Mouse (Mus musculus): ENCODE data around the gene Acvr1b. TPM values are rescaled to one million over a fixed set of nuclear protein-coding genes. Genes with fewer than 3 reads are reported as not detected.

Acvr1b gene
- polyA plus RNA-seq, 2 experiments from 2014 or later, result 4.0 to 5.4 TPM

- ATAC-seq, result no peak
Observed at GRCm38 (mm10) chr15:101147115-101147909, 26.6 kb upstream of the Acvr1b start.

DNA sequence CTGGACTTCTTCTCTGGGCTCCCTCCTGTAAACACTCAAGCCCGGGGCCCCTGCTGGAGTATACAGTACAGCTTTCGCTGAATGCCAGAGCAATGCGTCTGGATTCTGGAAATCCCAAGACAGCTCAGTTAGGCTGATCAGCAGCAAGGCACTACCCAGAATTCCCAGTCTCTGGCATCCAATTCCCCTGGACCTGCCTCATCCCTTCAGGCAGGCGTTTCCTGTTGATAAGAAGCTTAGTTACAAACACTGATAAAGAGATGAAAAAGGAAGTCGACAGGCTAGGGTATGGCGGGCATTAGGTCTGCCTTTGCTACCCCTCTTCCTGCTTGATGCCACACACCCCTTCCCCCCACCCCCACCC, 26.0 kb upstream of the Acvr1b start:
- no peak for ATAC-seq

DNA sequence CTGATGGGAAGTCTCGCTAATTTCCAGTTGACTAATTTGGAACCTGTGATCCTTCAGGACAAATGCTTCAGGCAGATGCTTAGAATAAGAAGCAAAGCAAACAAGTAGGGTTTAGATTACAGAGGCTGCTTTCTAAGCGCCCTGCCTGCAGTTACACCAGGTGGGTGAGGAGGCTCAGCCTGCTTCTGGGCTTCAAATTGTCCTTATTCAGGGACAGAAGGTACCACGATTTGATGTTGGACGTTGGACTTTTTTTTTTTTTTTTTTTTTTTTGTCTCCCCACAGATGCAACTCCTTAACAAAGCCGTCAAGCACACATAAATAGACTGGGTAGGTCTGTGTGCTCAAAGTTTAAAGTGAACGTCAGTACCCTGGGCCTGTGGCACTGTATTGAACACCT, 25.3 kb upstream of the Acvr1b start:
- no peak for ATAC-seq

- ATAC-seq, result no peak
Observed at GRCm38 (mm10) chr15:101151409-101152261, 22.2 kb upstream of the Acvr1b start.

- ATAC-seq, result no peak
Observed at GRCm38 (mm10) chr15:101154700-101155616, 18.9 kb upstream of the Acvr1b start.

- no peak for ATAC-seq
Observed at GRCm38 (mm10) chr15:101160128-101160527, 13.7 kb upstream of the Acvr1b start.

- ATAC-seq, result no peak
Observed at GRCm38 (mm10) chr15:101160591-101160990, 13.3 kb upstream of the Acvr1b start.

- no peak for ATAC-seq
Observed at GRCm38 (mm10) chr15:101161534-101161933, 12.3 kb upstream of the Acvr1b start.

DNA sequence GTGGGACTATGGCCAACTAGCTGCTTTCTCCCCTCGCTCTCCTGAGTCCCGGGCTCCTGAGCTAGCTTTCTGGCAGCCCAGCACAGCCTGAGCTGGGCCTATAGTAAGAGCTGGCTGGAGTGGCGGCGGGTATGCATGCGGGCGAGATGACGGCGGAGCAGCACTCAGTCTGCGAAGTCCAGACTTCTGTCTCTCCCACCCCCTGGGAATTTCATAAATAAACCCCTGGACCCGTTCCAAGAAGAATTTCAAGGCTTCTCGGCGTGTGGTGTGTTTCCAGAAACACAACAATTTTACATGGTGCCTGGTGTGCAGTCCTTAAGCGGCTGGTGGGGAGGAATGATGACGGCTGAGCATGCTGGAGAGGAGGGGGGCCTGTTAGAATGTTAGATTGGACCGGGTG, 10.8 kb upstream of the Acvr1b start:
- no peak for ATAC-seq

- ATAC-seq, result no peak
Observed at GRCm38 (mm10) chr15:101163854-101164253, 10.0 kb upstream of the Acvr1b start.

GRCm38 (mm10) chr15:101164291-101164690, 9.6 kb upstream of the Acvr1b start:
- no peak for ATAC-seq

DNA sequence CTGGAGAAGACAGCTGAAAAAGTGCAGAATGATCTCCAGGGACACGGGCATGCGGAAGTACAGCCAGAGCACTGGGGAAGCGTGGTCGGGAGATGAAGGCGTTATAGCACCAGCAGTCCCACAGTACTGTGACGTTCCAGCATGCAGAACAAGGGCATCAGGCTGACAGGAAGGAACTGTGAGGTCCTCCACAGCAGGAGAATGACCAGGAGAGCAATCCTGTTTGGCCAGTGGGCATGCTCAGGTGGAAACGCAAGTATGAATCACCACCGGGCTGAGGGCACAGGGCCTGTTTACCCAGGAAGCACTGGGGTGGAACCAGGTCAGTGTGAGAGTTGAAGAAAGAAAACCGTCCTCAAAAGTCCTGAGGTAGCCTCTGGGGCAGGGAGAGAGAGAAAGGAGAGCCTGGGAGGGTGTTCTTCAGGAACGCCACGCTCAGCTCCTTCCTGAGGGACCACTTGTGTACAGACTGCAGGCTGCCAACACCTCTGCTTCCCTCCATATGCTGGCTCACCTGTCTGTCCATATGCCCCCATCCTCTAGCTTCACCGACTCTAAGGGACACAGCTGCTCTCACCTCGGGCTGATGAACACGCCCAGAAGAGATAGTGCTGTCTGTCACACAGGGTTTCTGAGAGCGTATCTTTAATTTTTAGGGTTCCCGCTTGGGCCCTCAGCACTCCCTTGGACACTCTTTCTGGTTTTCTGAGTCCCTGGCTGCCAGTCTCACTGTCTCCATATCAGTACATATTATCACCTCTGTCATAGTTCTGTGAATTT, 8.0 kb upstream of the Acvr1b start:
- no peak for ATAC-seq

DNA sequence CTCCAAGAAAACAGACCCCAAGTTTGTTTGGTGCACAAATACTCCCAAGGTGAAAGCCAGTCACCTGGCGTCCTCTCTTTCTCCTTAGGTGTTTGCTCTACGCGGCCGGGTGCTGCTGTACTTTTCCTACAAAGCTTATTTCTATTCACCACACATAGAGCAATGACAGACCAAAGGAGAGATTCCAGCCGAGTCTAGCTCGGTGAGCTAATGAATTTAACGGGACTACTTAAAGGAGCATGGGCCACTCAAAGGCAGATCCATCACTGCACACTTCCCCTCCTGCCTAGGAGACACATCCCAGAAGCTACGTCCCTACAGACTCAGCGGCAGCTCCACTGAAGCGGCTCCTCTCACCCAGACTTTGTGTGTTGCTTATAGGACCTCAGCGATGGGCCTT, 6.3 kb upstream of the Acvr1b start:
- ATAC-seq, result no peak

GRCm38 (mm10) chr15:101169910-101170309, 4.0 kb upstream of the Acvr1b start:
- ATAC-seq, result no peak

DNA sequence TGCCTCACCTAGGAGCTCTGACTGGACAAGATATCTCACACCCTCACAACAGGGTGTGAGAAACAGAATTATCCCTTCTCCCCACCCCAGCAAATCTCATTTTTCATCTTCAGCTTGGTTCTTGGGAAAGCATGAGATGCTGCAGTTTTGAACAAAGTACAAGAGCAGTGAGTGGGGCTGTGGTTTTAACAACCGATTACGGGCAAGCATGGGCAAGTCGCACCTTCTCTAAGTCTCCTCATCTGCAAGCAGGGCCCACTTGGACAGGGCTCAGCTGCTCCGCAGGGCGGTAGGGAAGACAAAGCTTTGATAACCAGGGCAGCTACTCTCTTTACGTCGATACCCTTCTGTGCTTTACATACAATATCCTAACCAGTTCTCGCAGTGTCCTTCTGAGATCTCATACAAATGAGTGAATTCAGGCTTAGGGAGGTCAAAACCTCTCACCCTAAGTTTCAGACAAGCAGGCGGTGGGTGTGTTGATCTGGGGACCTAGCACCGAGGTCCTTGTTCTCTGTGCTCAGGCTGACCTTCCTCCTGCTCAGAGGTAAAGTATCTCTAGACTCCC, 3.4 kb upstream of the Acvr1b start:
- no peak for ATAC-seq

GRCm38 (mm10) chr15:101171272-101171671, 2.6 kb upstream of the Acvr1b start:
- ATAC-seq, result no peak

- ATAC-seq, result no peak
Observed at GRCm38 (mm10) chr15:101172016-101172415, 1.9 kb upstream of the Acvr1b start.

GRCm38 (mm10) chr15:101174294-101175130, 645 bp downstream of the Acvr1b start:
- no peak for ATAC-seq

DNA sequence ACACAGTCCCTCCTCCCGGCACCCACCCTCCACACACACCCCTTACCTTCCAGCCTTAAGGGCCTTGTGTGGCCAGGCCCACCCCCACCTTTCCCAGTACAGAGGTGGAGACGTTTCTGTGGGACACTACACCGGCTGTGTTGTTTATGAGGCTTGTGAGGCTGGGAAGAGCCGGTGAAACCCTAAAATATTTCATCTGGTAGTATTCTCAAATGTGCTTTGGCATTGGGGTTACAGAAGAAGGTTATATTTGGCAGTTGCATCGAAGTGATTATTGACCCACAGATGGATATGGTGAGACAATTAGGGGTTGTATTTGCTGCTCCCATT, 1.2 kb downstream of the Acvr1b start:
- ATAC-seq, result no peak

GRCm38 (mm10) chr15:101175613-101176283, 1.9 kb downstream of the Acvr1b start:
- ATAC-seq, result no peak

Measured in CD4-positive, CD25-positive, alpha-beta regulatory T cell, adult 4 months (primary cell).